Mouse (Mus musculus): ENCODE measurements around the gene Bcl2. TPM values are rescaled to one million over a fixed set of nuclear protein-coding genes. Genes with fewer than 3 reads are reported as not detected.

The Bcl2 gene
- total RNA-seq, 2 experiments from 2014 or later: 1.6 to 1.7 TPM

DNA sequence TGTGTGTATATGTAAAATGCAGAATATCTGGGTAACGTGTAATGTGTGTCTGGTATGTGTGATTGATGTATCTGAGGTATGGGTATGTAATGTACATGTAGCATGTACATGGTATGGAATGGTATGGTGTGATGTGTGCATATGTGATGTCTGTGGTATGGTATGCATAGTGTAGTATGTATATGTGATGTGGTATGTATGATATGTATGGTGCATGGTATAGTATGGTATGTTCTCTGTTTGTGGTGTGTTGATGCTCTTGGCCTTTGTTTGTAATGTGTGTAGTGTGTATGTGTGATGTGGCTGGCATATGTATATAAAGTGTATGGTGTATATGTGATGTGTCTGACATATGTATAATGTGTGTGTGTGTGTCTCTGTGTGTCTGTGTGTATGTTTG lies 206.5 kb downstream of the Bcl2 start:
- DNase-seq: no peak

DNA sequence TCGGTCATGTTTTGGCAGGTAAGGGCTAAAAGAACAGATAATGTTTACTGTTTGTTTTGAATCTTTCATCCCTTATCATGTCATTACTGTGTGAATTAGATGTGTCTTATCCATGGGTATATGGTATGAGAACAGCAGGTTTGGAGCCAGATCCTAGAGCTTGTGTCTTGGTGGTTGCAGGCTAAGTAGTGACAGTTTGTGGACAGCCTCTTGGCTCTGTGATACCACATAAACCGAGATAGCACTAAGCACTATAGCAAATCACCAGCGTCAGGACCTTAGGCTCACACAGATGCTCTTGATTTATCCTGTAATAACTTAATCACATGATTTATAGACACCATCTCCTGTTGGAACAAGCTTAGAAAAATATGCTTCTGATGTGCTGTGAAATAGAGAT lies 210.2 kb downstream of the Bcl2 start:
- DNase-seq: no peak

DNA sequence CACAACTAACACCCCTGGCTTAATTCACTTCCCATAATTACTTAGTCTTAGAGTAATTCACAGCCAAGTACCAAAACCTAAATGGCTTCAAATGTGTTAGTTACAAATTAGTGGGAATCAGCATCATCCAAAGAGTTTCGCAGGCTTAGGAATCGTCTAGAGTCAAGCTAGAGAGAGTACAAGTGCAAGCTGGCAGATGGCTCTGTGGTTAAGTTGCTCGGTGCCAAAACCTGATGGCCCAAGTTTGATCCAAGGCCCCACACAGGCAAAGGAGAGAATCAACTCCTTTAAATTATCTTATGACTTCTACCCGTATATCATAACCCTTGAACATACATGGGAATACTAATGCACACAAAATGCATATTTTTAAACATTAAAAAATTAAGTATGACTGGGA lies 210.7 kb downstream of the Bcl2 start:
- DNase-seq: no peak

DNA sequence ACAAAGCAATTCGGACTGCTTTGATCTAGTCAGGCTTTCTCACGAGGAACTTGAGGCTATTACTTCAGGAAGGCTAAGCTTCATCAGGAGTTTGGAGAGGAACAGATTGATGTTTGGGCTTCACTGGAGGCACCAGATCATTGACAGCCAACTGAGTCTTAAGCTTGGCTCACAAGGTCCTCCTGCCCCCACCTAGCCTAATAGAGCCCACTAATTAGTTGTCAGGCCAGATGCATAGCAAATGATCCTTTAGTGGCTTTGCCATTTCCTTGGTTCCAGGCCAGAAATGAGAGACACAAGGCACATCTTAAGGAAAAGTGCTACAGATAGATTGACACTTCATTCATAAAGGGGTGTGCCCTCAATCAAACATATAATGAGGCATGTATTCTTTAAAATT lies 216.1 kb downstream of the Bcl2 start:
- DNase-seq: no peak

Small RNAs within 50 kb of the gene (microRNA-seq; reads per million reads assigned to microRNA genes)
- gene Mir3473f (ENCODE audit: borderline replicate concordance in 2 of 2): 0 reads per million in 2 experiments

Other genes starting within 250 kb of the Bcl2 start
- gene Kdsr, start 45.5 kb upstream of the Bcl2 start, total RNA-seq (2021): 1 to 10 TPM; 3.7 to 4.8 TPM
- gene Vps4b, start 82.5 kb upstream of the Bcl2 start, total RNA-seq (2021): 10 to 100 TPM; 16.7 to 20.1 TPM
- not detected for gene Serpinb5, start 146.9 kb upstream of the Bcl2 start, total RNA-seq (2021)
- not detected for gene Serpinb12, start 220.2 kb upstream of the Bcl2 start, total RNA-seq (2021)